Mouse (Mus musculus) lung, postnatal 0 days (tissue): ENCODE results near the gene Raf1. TPM values are rescaled to one million over a fixed set of nuclear protein-coding genes. Genes with fewer than 3 reads are reported as not detected.

Experiments
- ATAC-seq: fragments of 200-750 bp; cut with Nextera tagmentation; 2 replicates; pipeline ENCODE4 v1.8.0; 2017; ENCODE audit warnings: moderate library complexity
- DNase-seq: peaks from one replicate; pipeline ENCODE4 v3.0.0-alpha.2; 2016; ENCODE audit warnings: low spot score
- H3K27ac ChIP-seq: fragments of 300-500 bp; sonication (generic); 2 replicates; pipeline ENCODE4 v1.5.1; 2014; ENCODE audit warnings: antibody characterized with exemption, mild to moderate bottlenecking, low read length, mixed read lengths
- H3K27me3 ChIP-seq: fragments of 300-500 bp; sonication (generic); replicated peaks from 2 replicates; pipeline ENCODE4 v1.6.1; 2014; ENCODE audit warnings: low read length, mixed read lengths; ENCODE audit not compliant: insufficient read depth
- H3K36me3 ChIP-seq: fragments of 300-500 bp; sonication (generic); 2 replicates; pipeline ENCODE4 v1.6.1; 2014; ENCODE audit warnings: low read length, mixed read lengths; ENCODE audit not compliant: insufficient read depth
- H3K4me1 ChIP-seq: fragments of 300-500 bp; sonication (generic); 2 replicates; pipeline ENCODE4 v1.6.1; 2014; ENCODE audit warnings: antibody characterized with exemption, low read depth, low read length, mixed read lengths; ENCODE audit not compliant: insufficient read depth
- H3K4me2 ChIP-seq: fragments of 300-500 bp; sonication (generic); replicated peaks from 2 replicates; pipeline ENCODE4 v1.6.1; 2014; ENCODE audit warnings: low read depth, mild to moderate bottlenecking, low read length, moderate library complexity, mixed read lengths
- H3K4me3 ChIP-seq: fragments of 300-500 bp; sonication (generic); 2 replicates; pipeline ENCODE4 v1.5.1; 2014; ENCODE audit warnings: low read depth, low read length
- H3K9ac ChIP-seq: fragments of 300-500 bp; sonication (generic); replicated peaks from 2 replicates; pipeline ENCODE4 v1.6.1; 2014; ENCODE audit warnings: low read depth, mild to moderate bottlenecking
- H3K9me3 ChIP-seq: fragments of 300-500 bp; sonication (generic); 2 replicates; pipeline ENCODE4 v1.6.1; 2016; ENCODE audit warnings: low read length, mixed read lengths
- CTCF ChIP-seq: IDR thresholded peaks from 2 replicates; pipeline ENCODE4 v1.5.1; 2016; ENCODE audit warnings: antibody characterized with exemption, mild to moderate bottlenecking
- EP300 ChIP-seq: IDR thresholded peaks from 2 replicates; pipeline ENCODE4 v1.6.1; 2016; ENCODE audit warnings: antibody characterized with exemption, mild to moderate bottlenecking, control low read depth
- WGBS: fragments of 180-500 bp; shearing (Covaris S2); extraction: QIAGEN DNeasy Blood & Tissue Kit; methylation state at CpG from one replicate; pipeline ENCODE4 v1.1.7; 2014; 5-methylcytosine and 5-hydroxymethylcytosine counted together
- polyA plus RNA-seq: library from polyadenylated mRNA; unstranded; fragments of >200 nt; fragmentation: Nextera tagmentation; extraction: Ambion mirVana; gene quantifications from 2 replicates; pipeline ENCODE4 v1.2.1, GENCODE M21; 2015

Raf1 gene
- polyA plus RNA-seq, 1 experiment from 2014 or later: 58.9 TPM

GRCm38 (mm10) chr6:115594463-115594862 lies 82.0 kb downstream of the Raf1 start:
- no peak overlapping the region for H3K4me3 ChIP-seq

GRCm38 (mm10) chr6:115593252-115593651 lies 83.2 kb downstream of the Raf1 start:
- no peaks in the 10 kb centered on the region for H3K27me3 ChIP-seq
- H3K9ac ChIP-seq: no peak overlapping the region
- ATAC-seq (no peak), DNase-seq (no peak)
- TF ChIP-seq EP300: no peak
- no peak for TF ChIP-seq CTCF
- H3K4me1 ChIP-seq: no peaks in the 10 kb centered on the region
- H3K27ac ChIP-seq: no peak overlapping the region
- no peaks in the 10 kb centered on the region for H3K36me3 ChIP-seq
- WGBS: 81% methylated on average over 4 of the region's 4 CpGs
- no peak overlapping the region for H3K4me3 ChIP-seq
- H3K9me3 ChIP-seq: no peaks in the 10 kb centered on the region
- H3K4me2 ChIP-seq: no peak overlapping the region

More at GRCm38 (mm10) chr6:115594463-115594862, 82.0 kb downstream of the Raf1 start:
- no peaks in the 10 kb centered on the region for H3K4me1 ChIP-seq
- no peak for ATAC-seq
- H3K27ac ChIP-seq: no peak overlapping the region
- DNase-seq: no peak
- H3K9me3 ChIP-seq: no peaks in the 10 kb centered on the region
- H3K36me3 ChIP-seq: no peaks in the 10 kb centered on the region
- H3K27me3 ChIP-seq: no peaks in the 10 kb centered on the region
- no peak overlapping the region for H3K4me2 ChIP-seq
- WGBS: 76% methylated on average over 3 of the region's 3 CpGs
- no peak overlapping the region for H3K9ac ChIP-seq
- TF ChIP-seq EP300 (no peak), CTCF (no peak)

GRCm38 (mm10) chr6:115592458-115592857 lies 84.0 kb downstream of the Raf1 start, which contains the start of gene Mkrn2os:
Gene Mkrn2os (minus strand): TSS chr6:115592576.
- no peak for TF ChIP-seq EP300
- TF ChIP-seq CTCF: no peak
- Histone ChIP-seq H3K27ac (no peak within 1 kb of the TSS), H3K27me3 (no peaks in the 10 kb centered on the region), H3K4me3 (no peak within 1 kb of the TSS), H3K36me3 (no peaks in the 10 kb centered on the region), H3K4me1 (no peaks in the 10 kb centered on the region), H3K9me3 (no peaks in the 10 kb centered on the region), H3K9ac (no peak within 1 kb of the TSS), H3K4me2 (no peak within 1 kb of the TSS)
- WGBS: 40% methylated on average over 5 of the region's 5 CpGs
- DNase-seq: peak; percentile 28
- ATAC-seq: no peak

GRCm38 (mm10) chr6:115591692-115592359 lies 84.6 kb downstream of the Raf1 start:
- no peaks in the 10 kb centered on the region for H3K9me3 ChIP-seq
- H3K4me1 ChIP-seq: no peaks in the 10 kb centered on the region
- H3K4me2 ChIP-seq: no peak overlapping the region
- no peak overlapping the region for H3K27ac ChIP-seq
- H3K36me3 ChIP-seq: no peaks in the 10 kb centered on the region
- DNase-seq (no peak), ATAC-seq (no peak)
- H3K9ac ChIP-seq: no peak overlapping the region
- WGBS: 79% methylated on average over 19 of the region's 19 CpGs
- no peak overlapping the region for H3K4me3 ChIP-seq
- no peak for TF ChIP-seq EP300
- no peak for TF ChIP-seq CTCF
- no peaks in the 10 kb centered on the region for H3K27me3 ChIP-seq

GRCm38 (mm10) chr6:115586321-115586720 lies 90.1 kb downstream of the Raf1 start:
- WGBS: 82% methylated on average over 10 of the region's 10 CpGs
- H3K4me3 ChIP-seq: no peak overlapping the region

GRCm38 (mm10) chr6:115584176-115584575 lies 92.3 kb downstream of the Raf1 start:
- Histone ChIP-seq H3K27ac (no peak overlapping the region), H3K4me3 (no peak overlapping the region), H3K36me3 (no peaks in the 10 kb centered on the region), H3K9ac (no peak overlapping the region), H3K4me2 (no peak overlapping the region), H3K4me1 (no peaks in the 10 kb centered on the region), H3K27me3 (no peaks in the 10 kb centered on the region), H3K9me3 (no peaks in the 10 kb centered on the region)
- 49% methylated on average over 3 of the region's 3 CpGs for WGBS
- TF ChIP-seq EP300 (no peak), CTCF (peak; percentile 19)
- ATAC-seq: no peak
- no peak for DNase-seq

More at GRCm38 (mm10) chr6:115586321-115586720, 90.1 kb downstream of the Raf1 start:
- no peak overlapping the region for H3K4me2 ChIP-seq
- no peak overlapping the region for H3K9ac ChIP-seq
- H3K4me1 ChIP-seq: no peaks in the 10 kb centered on the region
- no peaks in the 10 kb centered on the region for H3K36me3 ChIP-seq
- H3K27me3 ChIP-seq: no peaks in the 10 kb centered on the region
- no peaks in the 10 kb centered on the region for H3K9me3 ChIP-seq
- TF ChIP-seq EP300 (no peak), CTCF (no peak)
- DNase-seq: no peak
- no peak for ATAC-seq
- no peak overlapping the region for H3K27ac ChIP-seq
